Mouse (Mus musculus) left cerebral cortex, adult 11 months (tissue): ENCODE measurements around the gene Cadm1.

Experiments used
- DNase-seq: peaks from one replicate; pipeline ENCODE4 v3.0.0; 2022; ENCODE audit warnings: low spot score

Gene Cadm1

DNA sequence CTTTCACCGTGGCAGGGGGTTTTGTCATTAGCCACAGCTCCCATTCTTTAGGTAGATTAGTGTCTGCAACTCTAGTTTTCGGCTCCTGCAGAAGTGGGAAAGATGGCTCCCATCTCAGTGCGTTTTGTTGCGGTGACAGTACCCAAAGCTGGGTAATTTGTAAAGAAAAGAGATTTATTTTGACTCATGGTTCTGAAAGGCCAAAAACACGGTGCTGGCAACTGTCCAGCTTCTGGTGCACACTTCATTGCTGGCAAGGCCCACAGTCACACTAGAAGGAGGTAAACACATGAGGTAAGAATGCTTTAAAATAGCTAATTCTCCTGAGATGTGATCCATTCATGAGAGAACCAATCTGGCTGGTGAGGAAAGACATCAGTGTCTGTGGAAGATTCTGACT, 18.9 kb downstream of the Cadm1 start:
- DNase-seq: no peak

DNA sequence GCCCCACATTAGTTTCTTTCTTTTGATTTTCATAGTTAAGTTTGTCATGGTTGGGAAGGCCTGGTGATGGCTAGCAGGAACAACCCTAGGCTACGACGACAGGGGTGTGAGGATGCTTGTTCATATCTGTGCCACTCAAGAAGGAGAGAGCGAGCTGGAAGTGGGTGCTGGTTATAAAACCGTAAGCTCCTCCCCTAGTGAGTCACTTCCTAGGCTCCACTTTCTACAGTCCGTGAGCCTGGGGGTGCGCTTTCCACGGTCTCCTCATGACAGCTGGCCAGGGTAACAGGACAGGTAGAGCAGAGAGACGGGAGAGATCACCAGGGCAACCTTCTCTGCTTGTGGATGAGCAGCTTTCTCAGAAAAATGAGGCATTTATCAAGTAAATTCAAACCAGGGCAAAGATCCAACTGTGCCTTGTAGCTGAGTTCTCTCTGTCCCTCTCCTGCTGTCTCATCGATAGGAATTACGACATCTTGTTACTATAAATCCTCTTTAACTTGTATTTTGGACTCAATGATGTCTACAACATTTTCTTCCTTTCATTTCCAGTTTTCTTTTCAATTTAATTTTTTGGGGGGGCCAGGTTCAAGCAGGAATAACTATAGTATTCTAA, 23.1 kb downstream of the Cadm1 start:
- DNase-seq: no peak

DNA sequence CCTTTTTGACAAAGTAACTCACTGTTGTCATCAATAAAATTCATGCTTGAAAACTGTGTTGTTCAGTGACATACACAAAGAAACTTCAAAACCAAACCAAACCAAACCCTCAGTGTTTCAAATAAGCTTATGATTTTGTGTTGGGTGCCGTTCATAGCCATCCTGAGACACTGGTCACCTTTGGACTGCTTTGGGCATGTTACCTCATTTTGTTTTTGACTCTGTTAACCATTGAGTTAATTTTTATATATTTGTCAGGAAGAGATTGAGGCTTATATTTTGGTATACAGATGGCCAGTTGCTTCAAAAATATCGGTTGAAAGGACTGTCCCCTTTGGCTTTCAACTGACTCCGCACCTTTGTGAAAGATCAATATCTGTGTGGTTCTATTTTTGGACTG, 30.8 kb downstream of the Cadm1 start:
- no peak for DNase-seq

DNA sequence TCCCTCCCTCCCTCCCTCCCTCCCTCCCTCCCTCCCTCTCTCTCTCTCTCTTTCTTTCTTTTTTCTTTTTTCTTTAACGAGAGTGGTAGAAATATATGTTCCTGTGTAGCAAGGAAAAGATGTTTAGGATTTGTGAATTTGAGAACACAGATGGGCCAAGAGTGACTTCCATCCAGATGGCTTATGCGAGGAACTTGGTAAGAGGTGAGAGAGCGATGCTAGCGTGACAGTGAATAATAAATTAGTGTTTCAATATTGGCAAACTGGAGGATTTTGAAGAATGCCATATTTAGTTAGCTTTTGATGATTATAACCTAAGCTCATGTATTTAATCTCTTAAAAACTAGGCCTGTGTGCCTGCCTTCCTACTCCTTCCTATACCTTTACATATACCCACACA, 31.6 kb downstream of the Cadm1 start:
- DNase-seq: no peak

DNA sequence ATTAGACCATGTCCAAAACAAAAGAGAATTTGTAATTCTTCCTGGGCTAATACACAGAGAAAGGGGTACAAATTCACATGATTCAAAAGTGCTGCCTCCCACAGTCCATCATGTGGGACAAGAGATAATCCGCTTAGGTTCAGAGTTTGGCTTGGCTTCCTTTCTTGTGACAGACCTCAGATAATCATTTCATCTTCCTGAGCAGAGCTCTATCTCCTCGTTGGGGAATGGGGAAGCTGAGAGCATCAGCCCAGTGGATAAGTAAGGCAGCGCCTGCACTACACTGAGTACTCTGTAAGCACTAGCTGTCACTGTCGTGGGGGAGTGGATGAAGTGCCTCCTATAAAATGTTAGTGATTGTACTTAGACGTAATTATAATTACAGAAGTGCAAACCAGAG, 35.1 kb downstream of the Cadm1 start:
- DNase-seq: no peak

DNA sequence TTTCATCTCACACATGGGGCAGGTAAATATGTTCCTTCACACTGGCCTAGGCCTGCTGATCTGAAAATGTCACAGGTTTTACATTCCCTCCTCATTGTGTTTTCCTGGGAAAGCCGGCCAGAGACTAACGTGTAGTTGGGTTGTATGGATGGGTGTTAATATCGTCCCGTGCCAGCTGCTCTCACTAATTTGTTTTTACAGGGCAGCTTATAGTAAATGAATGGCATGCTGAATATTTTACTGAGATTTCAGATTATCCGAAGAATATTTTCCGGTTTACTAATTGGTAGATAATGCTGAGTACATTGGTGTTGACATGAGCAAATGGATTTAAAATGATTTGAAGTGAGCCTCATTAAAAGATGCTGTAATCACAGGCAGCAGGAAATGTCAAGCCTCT, 37.9 kb downstream of the Cadm1 start:
- DNase-seq: no peak

DNA sequence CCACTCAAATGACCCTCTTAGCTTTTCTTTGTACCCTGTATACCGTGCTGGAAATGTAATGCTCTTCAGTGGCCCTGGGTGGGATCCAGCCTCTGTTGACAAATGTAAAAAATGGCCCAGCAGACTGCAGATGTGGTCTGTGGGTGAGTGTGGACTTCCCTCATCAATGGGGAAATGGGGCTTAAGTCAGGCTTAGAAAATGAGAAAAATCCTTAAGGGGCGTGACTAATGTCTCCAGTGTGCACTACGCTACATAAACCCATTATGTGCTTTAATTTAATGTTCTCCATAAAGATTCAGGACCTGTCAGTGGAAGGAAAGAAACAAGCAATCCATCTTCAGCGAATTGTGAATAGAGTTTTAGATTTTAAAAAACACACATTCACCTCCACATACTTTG, 40.2 kb downstream of the Cadm1 start:
- no peak for DNase-seq

DNA sequence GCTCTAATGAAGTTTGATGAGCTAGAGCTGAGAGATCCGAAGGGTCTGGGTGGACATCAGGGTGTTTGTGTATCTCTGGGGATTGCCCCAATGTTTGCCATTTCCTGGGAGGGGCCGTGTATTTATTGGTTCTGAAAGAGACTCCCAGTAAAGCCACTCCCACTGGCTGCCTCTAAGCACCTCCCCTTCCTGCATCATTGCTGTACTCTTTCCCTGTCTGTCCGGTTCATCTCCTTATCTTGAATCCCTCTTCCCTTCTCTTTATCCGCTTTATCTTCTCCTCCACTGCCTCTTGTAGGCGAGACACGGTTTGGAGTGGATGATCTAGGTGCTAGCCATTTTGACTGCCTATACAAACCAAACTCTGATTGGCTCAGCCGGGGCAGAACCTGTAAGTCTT, 41.5 kb downstream of the Cadm1 start:
- DNase-seq: no peak

DNA sequence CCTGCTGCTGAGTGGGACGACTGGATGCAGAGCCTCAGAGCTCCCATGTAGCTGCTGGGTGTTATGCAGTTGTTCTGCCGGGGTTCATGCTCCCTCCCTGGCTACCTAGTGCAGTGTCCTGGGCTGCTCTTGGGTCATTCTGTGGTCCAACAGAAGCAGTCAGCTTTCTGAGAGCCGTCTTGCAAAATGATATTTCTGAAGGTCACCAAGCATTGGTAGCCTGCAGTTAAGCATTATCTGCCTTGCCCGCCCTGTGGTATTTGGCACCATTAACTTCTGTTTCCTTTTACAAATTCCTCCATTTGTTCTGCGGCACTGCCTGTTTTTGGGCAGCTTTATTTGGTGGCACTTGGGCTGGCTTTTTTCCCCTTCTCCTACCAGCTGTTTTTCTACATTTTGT, 42.2 kb downstream of the Cadm1 start:
- DNase-seq: no peak

DNA sequence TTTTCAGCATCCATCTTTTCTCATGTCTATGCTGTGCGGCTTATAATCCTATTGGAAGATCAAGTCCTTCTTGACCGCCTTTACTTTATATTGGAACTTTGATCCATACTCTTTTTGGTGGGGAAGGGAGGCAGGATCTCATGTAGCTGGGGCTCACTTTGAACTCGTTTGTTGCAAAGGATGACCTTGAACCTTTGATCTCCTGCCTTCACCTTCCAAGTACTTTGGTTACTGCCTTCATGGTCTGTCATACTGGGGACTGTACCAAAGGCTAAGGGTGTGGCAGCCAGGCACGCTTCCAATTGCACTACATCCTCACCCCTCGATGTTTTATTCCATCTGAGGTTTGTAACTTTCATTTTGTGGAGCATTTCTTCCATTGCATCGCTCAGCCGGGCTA, 43.5 kb downstream of the Cadm1 start:
- no peak for DNase-seq

DNA sequence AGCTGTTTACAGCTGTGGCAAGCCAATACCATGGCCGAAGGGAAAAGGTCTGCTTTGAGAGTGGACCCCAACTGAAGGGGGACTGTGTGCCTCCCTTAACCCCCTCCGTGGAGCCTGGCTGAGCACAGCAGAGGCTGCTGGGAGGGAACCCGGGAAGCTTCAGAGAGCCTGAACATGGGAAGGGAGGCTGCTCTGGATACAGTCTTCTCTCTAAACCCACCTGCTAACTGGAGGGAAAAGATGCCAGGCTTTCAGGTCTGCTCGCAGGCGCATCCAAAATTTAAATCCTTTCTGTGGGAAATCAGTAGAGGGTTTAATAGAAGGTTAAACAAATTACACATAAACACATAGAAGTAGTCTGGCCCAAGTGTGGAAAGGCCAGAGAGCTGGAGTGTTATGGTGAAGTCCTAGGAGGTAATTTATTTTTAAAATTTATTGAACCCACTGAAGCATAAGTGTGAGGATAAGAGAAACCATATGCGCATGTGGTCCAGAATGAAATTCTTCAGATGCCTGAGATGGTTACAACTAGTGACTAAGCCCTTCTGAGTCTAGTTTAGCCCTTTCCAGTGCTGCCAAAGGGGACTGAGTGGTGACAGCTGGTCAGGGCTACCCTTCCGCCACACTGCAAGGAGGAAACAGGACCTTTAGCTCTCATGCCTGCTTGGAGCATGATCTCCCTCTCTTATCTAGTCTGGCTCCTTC, 44.9 kb downstream of the Cadm1 start:
- no peak for DNase-seq

DNA sequence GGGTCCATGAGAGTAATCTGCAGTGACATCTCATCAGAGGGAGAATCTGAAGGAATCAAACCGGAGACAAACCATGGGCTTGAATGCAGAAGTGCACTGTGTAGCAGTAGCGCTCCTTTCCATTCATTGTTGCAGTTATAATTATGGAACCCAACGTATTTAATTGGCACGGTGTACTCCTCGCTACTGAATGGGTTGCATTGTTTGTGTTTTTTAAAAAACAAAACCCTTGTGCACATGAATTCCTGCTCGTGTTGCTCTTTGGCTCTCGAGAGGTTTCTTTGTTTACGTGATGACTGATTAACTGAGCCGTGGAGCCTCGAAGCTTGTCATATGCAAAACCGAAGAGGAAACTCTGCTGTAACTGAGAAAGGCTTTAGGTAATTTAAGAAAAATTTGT, 45.8 kb downstream of the Cadm1 start:
- DNase-seq: no peak

DNA sequence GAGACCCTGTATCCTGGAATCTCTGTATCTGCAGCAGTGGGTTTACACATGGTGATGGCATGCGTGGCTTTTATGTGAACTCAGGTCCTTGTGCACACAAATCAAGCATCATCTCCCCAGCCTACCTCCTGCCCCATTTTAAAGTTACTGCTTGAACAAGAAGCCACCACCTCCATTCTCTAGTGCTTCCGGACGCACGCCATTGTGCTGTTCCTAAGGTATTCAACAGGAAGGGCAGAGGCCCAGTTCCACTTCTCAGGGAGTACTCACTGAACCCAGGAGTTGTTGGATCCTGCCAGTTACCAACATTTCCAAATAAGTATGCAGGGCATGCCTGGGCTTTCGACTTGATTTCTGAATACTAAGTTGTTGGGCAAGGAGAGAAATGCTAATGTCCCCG, 49.5 kb downstream of the Cadm1 start:
- no peak for DNase-seq

DNA sequence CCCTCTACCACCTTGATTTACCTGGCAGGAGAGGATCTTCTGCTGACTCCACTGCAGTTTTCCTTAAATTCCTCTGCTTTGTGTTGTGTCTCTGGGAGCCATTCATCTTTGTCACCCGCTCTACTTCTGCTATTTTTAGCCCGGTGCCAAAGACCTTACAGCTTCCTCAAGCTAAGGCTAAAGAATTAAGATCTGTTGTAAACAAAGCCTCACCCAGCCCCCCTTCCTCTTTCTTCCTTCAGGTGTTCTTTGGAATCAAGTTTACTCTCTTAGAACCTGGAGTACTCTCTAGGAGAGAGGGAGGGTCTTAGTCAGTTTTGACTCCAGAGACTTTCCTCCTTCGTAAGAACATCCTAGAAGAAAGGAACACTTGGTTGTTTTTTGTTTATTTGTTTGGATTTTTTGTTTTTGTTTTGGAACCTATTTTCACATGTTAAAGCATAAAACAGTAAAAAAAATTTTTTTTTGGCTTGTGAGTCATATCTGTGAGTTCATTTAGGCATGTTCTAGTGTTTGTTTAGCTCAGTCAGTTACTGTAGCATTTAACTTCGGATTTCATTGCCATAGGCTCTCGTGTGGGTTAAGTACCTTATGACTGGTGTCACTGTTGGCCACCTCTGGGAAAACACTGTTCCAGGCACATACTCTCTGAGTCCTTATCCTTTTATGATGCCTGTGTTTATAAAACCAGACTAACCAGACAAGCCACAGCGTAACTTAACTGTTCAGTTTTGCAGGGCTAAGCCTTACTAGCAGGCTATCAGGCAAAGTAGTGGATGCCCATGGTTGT, 51.8 kb downstream of the Cadm1 start:
- no peak for DNase-seq

DNA sequence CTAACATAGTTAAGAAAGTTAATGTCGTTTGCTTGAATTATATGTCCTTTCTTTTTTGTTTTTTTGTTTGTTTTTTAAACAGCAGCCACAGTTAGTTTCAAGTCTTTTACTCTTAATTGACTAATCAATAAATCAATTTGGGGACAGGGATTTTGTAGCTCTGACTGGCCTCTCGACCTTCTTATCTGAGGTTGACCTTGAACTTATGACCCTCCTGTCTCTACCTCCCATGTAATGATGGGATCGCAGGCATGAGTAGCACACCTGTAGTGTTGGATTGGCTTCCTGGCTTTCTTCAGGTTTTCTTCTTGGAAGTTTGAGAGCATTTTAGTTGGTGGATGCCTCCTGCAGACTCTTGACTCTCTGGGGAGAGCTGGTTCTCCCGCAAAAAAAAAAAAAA, 53.3 kb downstream of the Cadm1 start:
- DNase-seq: no peak

DNA sequence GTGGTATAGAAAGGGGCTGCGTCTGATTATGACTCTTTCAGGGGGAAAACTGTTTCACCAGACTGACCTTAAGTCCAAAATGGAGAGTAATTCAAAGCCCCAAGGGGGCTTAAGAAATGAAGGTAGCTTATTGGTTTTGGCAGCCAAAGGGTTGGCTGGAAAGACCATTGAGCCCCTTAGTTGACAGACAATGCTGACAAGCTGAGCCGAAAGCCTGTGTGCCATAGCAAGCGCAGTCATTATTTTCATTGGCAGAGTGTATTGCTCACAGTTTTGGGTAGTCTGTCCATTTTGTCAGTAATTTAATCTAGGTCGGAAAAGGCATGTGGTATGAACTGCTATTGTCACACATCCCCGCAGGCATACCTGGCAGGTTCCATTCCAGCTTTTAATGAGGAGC, 56.2 kb downstream of the Cadm1 start:
- DNase-seq: no peak

DNA sequence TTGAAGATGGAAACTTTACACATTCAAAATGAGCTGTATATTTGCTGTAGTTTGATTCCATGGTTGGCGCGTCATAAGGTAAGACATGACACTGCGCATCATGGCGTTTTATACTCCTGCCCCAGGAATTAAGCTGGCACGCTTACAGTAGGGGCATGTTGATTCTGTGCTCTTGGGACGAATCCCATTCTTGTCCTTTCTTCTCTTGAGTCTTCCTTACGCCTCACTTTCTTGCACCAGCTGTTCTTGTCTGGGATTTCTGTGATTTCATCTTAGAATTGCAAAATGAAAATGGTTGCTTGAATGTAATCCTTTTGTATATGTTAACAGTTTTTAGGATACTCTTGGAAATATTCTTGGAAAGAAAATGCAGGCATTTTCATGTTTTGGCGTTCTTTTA, 56.9 kb downstream of the Cadm1 start:
- DNase-seq: no peak

DNA sequence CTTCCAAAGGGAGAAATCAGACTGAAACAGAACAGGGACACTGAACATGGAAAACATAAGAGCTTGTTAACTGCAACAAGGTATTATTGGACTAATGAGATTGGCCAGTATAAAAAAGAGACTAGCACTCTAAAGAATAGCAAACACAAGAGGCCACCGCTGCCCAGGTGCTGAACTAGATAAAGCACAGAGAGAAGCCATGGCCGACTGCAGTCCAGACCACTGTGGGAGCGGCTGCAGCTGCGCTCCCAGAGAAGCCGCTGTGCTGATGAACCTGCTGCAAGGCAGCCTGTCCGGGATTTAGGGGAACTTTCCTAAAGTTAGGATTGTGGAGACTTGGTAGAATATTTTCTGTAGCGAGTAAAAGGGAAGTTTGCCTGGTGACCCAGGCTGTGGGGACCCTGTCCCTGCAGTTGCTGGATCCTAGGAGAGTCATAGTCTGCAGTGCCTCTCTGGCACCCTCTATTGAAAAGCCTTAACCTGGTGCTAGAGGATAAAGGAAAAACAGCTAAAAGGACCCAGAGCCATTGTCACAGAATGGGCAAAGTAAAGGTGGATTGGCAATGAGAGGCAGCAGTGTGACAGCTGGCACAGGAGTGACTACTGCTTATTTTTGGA, 57.7 kb downstream of the Cadm1 start:
- DNase-seq: no peak

DNA sequence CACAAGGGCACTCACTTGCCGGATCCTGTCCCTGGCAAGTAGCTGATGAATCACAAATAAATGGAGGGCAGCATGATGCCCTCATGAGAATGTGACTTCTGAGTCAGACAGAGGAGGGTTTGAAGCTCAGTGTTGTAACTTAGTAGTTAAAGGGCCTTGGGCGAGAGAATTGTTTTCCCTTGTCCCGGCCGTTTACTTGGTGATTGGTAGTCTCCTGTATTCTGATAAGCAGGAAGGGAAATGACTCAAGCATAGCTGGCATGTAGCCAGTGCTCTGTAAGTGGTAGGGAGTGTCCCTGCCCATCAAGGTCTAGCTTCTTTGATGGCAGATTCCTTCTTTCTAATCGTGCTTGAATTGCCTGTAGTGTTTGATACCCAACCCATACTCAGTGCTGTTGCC, 59.9 kb downstream of the Cadm1 start:
- no peak for DNase-seq

DNA sequence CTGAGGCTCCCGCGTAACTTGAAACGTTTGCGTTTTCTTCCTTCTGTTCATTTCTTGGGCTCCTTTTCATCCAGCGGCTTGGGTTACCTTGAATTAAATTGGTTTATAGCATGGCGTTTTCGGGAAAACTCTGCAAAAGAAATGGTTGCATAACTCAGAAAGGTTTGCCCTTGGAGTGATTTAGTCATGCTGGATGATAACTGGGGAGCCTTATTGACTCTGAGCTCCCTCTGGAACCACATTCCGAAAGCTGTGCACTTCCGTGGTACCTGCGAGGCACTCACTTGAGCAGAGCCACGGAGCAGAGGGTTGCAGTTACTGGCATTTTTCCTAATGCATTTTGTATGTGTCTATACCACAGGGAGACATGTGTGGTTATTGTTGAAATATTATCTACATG, 71.6 kb downstream of the Cadm1 start:
- no peak for DNase-seq

DNA sequence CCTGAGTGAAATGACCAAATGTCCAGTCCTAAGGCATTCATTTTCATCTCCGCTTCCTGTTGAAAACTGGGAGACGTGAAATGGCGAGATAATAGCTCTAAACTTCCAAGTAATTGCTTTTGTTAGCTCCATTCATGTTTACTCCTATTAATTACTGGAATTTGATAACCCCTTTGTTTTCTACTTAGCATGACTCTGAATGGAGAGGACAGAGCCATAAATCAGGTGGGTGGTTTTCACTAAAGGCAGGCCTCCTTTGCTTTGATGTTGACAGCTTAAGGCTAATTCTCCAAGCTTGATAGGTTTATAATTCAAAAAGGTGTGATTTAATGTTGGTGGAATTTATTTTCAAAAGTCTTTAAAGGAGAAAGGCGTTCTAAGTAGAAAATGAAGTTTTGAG, 74.0 kb downstream of the Cadm1 start:
- DNase-seq: no peak

DNA sequence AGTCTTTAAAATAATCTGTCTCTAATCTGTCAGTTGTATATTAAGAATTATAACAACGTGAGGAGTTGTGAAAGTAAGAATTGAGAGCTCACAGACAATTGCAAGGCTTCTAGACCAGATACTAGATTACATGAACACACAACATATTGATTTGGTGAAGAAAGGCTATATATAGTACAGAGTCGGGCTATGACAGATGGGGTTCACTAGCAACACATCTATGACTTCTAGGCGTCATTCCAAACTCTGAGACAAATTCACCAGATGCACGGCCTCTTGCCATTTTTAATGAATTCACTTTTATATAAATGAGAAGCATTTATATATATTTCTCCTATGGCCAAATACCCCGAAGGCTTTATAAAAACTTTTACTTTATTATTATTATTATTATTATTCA, 75.7 kb downstream of the Cadm1 start:
- no peak for DNase-seq

DNA sequence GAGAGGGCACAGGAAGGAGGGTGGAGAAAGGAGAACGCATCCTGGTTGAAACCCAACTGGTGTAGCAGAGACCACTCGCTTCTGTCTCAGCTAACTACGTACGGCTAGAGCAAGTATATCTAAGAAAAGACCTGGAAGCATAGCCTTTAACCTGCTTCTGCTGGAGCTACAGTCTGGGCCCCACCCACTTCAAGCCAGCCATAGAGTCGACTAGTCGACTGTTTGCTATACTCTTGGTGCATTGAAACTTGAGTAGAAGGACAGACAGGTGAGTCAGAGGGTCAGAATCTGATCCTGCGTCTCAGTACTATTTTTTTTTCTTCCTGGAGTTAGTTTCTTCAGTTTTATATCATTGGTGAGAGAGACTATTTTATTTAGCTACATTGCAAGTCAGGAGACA, 78.5 kb downstream of the Cadm1 start:
- DNase-seq: no peak
